Mouse (Mus musculus) neural tube, embryonic 10.5 days (tissue): ENCODE measurements at regions not wholly inside any gene's neighbourhood (a gene's known extent, or its start where the extent isn't known, plus 50 kb on each side); places are given as distances from the start of the nearest gene placed in this dataset.

Experiments used
- DNase-seq: peaks from one replicate; pipeline ENCODE4 v3.0.0-alpha.2; 2017; ENCODE audit warnings: low spot score; ENCODE audit errors: extremely low spot score

- no peak for DNase-seq
These were observed 415.8 kb downstream of the Brinp2 start for GRCm38 (mm10) chr1:157940331-157940758.

GRCm38 (mm10) chr1:157957506-157957905 lies 398.6 kb downstream of the Brinp2 start:
- no peak for DNase-seq

GRCm38 (mm10) chr1:157964461-157964860 lies 391.7 kb downstream of the Brinp2 start:
- DNase-seq = no peak

- no peak for DNase-seq
These were observed 386.5 kb downstream of the Brinp2 start for GRCm38 (mm10) chr1:157969635-157970111.

GRCm38 (mm10) chr1:157973373-157974232 lies 382.5 kb downstream of the Brinp2 start:
- no peak for DNase-seq

- no peak for DNase-seq
These were observed 381.5 kb downstream of the Brinp2 start for GRCm38 (mm10) chr1:157974656-157975055.

- no peak for DNase-seq
These were observed 337.0 kb downstream of the Brinp2 start for GRCm38 (mm10) chr1:158019161-158019560.

- DNase-seq = no peak
These were observed 316.4 kb downstream of the Brinp2 start for GRCm38 (mm10) chr1:158039756-158040155.

GRCm38 (mm10) chr1:158040334-158040733 lies 315.8 kb downstream of the Brinp2 start:
- DNase-seq = no peak

- DNase-seq = no peak
These were observed 303.5 kb downstream of the Brinp2 start for GRCm38 (mm10) chr1:158052644-158053043.

- no peak for DNase-seq
These were observed 301.2 kb downstream of the Brinp2 start for GRCm38 (mm10) chr1:158054961-158055360.

GRCm38 (mm10) chr1:158056994-158057630 lies 299.0 kb downstream of the Brinp2 start:
- no peak for DNase-seq

- no peak for DNase-seq
These were observed 298.3 kb downstream of the Brinp2 start for GRCm38 (mm10) chr1:158057789-158058188.

GRCm38 (mm10) chr1:158061995-158062394 lies 294.1 kb downstream of the Brinp2 start:
- DNase-seq = no peak

GRCm38 (mm10) chr1:158082181-158082580 lies 273.9 kb downstream of the Brinp2 start:
- DNase-seq = no peak

- DNase-seq = no peak
These were observed 270.3 kb downstream of the Brinp2 start for GRCm38 (mm10) chr1:158085856-158086255.

GRCm38 (mm10) chr1:158097500-158097899 lies 258.6 kb downstream of the Brinp2 start:
- DNase-seq = no peak

- no peak for DNase-seq
These were observed 236.4 kb downstream of the Brinp2 start for GRCm38 (mm10) chr1:158119708-158120107.

- no peak for DNase-seq
These were observed 231.2 kb downstream of the Brinp2 start for GRCm38 (mm10) chr1:158124902-158125301.

GRCm38 (mm10) chr1:158126272-158126671 lies 229.9 kb downstream of the Brinp2 start:
- DNase-seq = no peak

- DNase-seq = no peak
These were observed 226.8 kb downstream of the Brinp2 start for GRCm38 (mm10) chr1:158129243-158129770.

GRCm38 (mm10) chr1:158147525-158147924 lies 208.6 kb downstream of the Brinp2 start:
- no peak for DNase-seq
